Mouse (Mus musculus) neural tube, embryonic 11.5 days (tissue): ENCODE measurements around the gene Sae1. TPM values are rescaled to one million over a fixed set of nuclear protein-coding genes. Genes with fewer than 3 reads are reported as not detected.

Experiments
- ATAC-seq: fragments of 200-750 bp; cut with Nextera tagmentation; 2 replicates; pipeline ENCODE4 v1.8.0; 2017; ENCODE audit warnings: moderate number of reproducible peaks, mild to moderate bottlenecking, moderate TSS enrichment, moderate library complexity; ENCODE audit not compliant: insufficient read depth, low FRiP score, low TSS enrichment
- DNase-seq: peaks from one replicate; pipeline ENCODE4 v3.0.0-alpha.2; 2015; ENCODE audit warnings: low spot score
- H3K27ac ChIP-seq: fragments of 300-500 bp; sonication (generic); 2 replicates; pipeline ENCODE4 v1.5.1; 2014; ENCODE audit warnings: low read depth, mild to moderate bottlenecking, low read length
- H3K27me3 ChIP-seq: fragments of 300-500 bp; sonication (generic); 2 replicates; pipeline ENCODE4 v1.6.1; 2014; ENCODE audit warnings: mild to moderate bottlenecking, low read length, mixed read lengths; ENCODE audit not compliant: control insufficient read depth, insufficient read depth
- H3K36me3 ChIP-seq: fragments of 300-500 bp; sonication (generic); 2 replicates; pipeline ENCODE4 v1.6.1; 2014; ENCODE audit warnings: mild to moderate bottlenecking, low read length, moderate library complexity, mixed read lengths; ENCODE audit not compliant: control insufficient read depth, insufficient read depth
- H3K4me1 ChIP-seq: fragments of 300-500 bp; sonication (generic); 2 replicates; pipeline ENCODE4 v1.6.1; 2014; ENCODE audit warnings: low read length, mixed read lengths; ENCODE audit not compliant: control insufficient read depth, insufficient read depth
- H3K4me2 ChIP-seq: fragments of 300-500 bp; sonication (generic); 2 replicates; pipeline ENCODE4 v1.6.1; 2014; ENCODE audit warnings: low read depth, mild to moderate bottlenecking, moderate library complexity
- H3K4me3 ChIP-seq: fragments of 300-500 bp; sonication (generic); 2 replicates; pipeline ENCODE4 v1.5.1; 2014; ENCODE audit warnings: low read depth, low read length
- H3K9ac ChIP-seq: fragments of 300-500 bp; sonication (generic); 2 replicates; pipeline ENCODE4 v1.6.1; 2014; ENCODE audit warnings: mild to moderate bottlenecking, low read length
- H3K9me3 ChIP-seq: fragments of 300-500 bp; sonication (generic); 2 replicates; pipeline ENCODE4 v1.6.1; 2016; ENCODE audit warnings: low read length; ENCODE audit not compliant: control insufficient read depth
- WGBS: fragments of 180-500 bp; shearing (Covaris S2); extraction: QIAGEN DNeasy Blood & Tissue Kit; methylation state at CpG from one replicate; pipeline ENCODE4 v1.1.7; 2014; 5-methylcytosine and 5-hydroxymethylcytosine counted together
- polyA plus RNA-seq: library from polyadenylated mRNA; unstranded; fragments of >200 nt; fragmentation: Nextera tagmentation; extraction: Ambion mirVana; gene quantifications from 2 replicates; pipeline ENCODE4 v1.2.1, GENCODE M21; 2014

Gene Sae1
- polyA plus RNA-seq, 1 experiment from 2014 or later, result 394 TPM

DNA sequence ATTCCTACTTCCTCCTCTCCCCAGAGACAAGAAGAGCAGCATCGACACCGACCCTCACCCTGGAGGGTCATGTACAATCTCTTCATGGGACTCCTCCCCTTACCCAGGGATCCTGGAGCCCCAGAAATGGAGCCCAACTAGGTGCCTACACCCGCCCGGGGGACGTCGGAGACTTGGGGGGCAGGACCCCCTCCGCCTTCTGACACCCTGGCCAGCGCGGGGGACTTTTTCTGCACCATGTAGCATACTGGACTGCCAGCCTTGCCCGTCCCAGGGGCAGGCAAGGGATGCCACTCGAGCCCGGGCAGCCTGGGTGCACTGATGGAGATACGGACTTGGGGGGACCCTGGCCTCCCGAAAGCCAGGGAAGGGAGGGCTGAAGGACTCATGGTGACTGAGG, 70.5 kb downstream of the Sae1 start:
- no peak for ATAC-seq
- Histone ChIP-seq H3K36me3 (no peaks in the 10 kb centered on the region), H3K4me2 (no peak overlapping the region), H3K9me3 (no peaks in the 10 kb centered on the region), H3K4me1 (peaks cover 17% of the 10 kb centered on the region), H3K9ac (no peak overlapping the region), H3K27ac (no peak overlapping the region), H3K27me3 (no peaks in the 10 kb centered on the region), H3K4me3 (no peak overlapping the region)
- DNase-seq, result no peak
- WGBS, result 76% methylated on average over 14 of the region's 14 CpGs

GRCm38 (mm10) chr7:16315222-16315759, 72.3 kb downstream of the Sae1 start:
- H3K27ac ChIP-seq, result no peak overlapping the region
- no peaks in the 10 kb centered on the region for H3K27me3 ChIP-seq
- 67% methylated on average over 4 of the region's 4 CpGs for WGBS

GRCm38 (mm10) chr7:16314221-16314775, 73.3 kb downstream of the Sae1 start:
- DNase-seq, result no peak
- H3K4me2 ChIP-seq, result peak overlapping the region; percentile 99
- ATAC-seq, result peak; percentile 17; the same call in 1 of the 2 replicates
- H3K9me3 ChIP-seq, result no peaks in the 10 kb centered on the region
- H3K4me3 ChIP-seq, result peak overlapping the region; percentile 76
- H3K9ac ChIP-seq, result peak overlapping the region; percentile 81
- no peaks in the 10 kb centered on the region for H3K27me3 ChIP-seq
- H3K36me3 ChIP-seq, result no peaks in the 10 kb centered on the region
- 9% methylated on average over 13 of the region's 13 CpGs for WGBS
- H3K27ac ChIP-seq, result peak overlapping the region; percentile 93
- H3K4me1 ChIP-seq, result peaks cover 41% of the 10 kb centered on the region

More at GRCm38 (mm10) chr7:16315222-16315759, 72.3 kb downstream of the Sae1 start:
- no peak for ATAC-seq
- Histone ChIP-seq H3K9ac (no peak overlapping the region), H3K9me3 (no peaks in the 10 kb centered on the region), H3K36me3 (no peaks in the 10 kb centered on the region), H3K4me1 (peaks cover 34% of the 10 kb centered on the region), H3K4me2 (no peak overlapping the region), H3K4me3 (no peak overlapping the region)
- no peak for DNase-seq

- peaks cover 41% of the 10 kb centered on the region for H3K4me1 ChIP-seq
- ATAC-seq, result peak; percentile 68
- whole genome bisulfite sequencing, result under 1% methylated on average over 37 of the region's 66 CpGs
These were observed 74.0 kb downstream of the Sae1 start for GRCm38 (mm10) chr7:16313481-16314220.

DNA sequence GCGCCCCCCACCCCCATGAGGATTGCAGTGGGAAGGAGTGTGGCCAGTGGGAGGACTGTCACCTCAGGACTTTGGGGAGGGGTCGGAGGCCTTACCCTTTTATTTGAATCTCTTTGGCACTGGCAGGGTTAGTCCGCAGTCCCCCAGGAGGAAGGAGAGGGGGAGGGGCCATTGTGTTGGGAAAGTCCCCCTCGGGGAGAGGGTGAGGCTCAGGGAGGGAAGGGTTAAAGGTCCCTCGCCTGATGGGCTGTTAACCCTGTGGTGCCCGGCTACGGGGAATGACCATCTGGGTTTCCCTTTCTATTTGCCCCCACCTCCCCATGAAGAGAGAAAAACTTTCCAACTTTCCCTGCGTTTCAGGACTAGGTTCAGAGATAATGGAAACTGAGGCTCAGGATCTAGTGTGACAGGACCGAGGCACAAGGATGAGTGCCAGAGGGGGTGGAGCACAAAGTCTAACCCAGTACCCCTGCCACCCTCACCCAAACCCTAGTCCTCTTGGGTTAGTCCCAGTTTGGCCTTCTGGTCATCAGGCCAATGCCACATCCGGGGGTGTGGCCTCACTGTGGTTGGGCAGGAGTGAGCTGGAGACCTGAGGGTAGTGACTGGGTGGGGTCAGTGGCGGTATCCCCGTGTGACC, 74.8 kb downstream of the Sae1 start:
- Histone ChIP-seq H3K9ac (peak overlapping the region; percentile 95), H3K27me3 (no peaks in the 10 kb centered on the region), H3K4me3 (peak overlapping the region; percentile 76), H3K27ac (peak overlapping the region; percentile 93), H3K4me1 (peaks cover 41% of the 10 kb centered on the region), H3K36me3 (no peaks in the 10 kb centered on the region), H3K9me3 (no peaks in the 10 kb centered on the region), H3K4me2 (peak overlapping the region; percentile 99)
- WGBS, result under 1% methylated on average over 12 of the region's 12 CpGs
- DNase-seq (peak; percentile 82), ATAC-seq (peak; percentile 10)

More at GRCm38 (mm10) chr7:16313481-16314220, 74.0 kb downstream of the Sae1 start:
- Histone ChIP-seq H3K9me3 (no peaks in the 10 kb centered on the region), H3K27ac (peak overlapping the region; percentile 93), H3K27me3 (no peaks in the 10 kb centered on the region), H3K9ac (peak overlapping the region; percentile 81), H3K4me3 (peak overlapping the region; percentile 76), H3K36me3 (no peaks in the 10 kb centered on the region), H3K4me2 (peak overlapping the region; percentile 99)
- DNase-seq, result peak; percentile 82

DNA sequence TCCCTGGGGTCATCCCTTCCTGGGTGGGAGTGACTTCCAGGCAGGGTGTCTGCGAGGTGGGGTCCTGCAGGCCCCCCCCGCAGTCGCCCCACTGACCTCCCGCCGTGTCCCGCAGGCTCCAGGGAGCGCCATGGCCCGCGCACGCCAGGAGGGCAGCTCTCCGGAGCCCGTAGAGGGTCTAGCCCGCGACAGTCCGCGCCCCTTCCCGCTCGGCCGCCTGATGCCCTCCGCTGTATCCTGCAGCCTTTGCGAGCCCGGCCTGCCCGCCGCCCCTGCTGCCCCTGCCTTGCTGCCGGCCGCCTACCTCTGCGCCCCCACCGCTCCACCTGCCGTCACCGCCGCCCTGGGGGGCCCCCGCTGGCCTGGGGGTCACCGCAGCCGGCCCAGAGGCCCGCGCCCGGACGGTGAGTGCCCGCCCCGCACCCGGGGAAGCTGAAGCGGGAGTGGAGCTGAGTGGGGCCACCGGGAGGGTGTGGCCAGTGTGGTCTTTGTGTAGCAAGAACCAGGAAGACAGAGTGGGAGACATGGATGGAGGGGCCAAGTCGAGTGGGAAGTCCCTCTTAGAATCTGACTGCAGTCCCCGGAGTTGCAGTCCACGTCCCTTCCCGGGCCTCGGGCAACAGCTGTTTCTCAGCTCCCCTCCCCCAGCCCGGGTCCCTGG, 75.5 kb downstream of the Sae1 start:
- peaks cover 41% of the 10 kb centered on the region for H3K4me1 ChIP-seq
- peak overlapping the region; percentile 99 for H3K4me2 ChIP-seq
- no peaks in the 10 kb centered on the region for H3K9me3 ChIP-seq
- H3K36me3 ChIP-seq, result no peaks in the 10 kb centered on the region
- peak overlapping the region; percentile 95 for H3K9ac ChIP-seq
- no peaks in the 10 kb centered on the region for H3K27me3 ChIP-seq
- H3K27ac ChIP-seq, result peak overlapping the region; percentile 93
- peak overlapping the region; percentile 76 for H3K4me3 ChIP-seq
- ATAC-seq, result no peak
- under 1% methylated on average over 49 of the region's 49 CpGs for WGBS
- DNase-seq, result peak; percentile 46

- H3K9me3 ChIP-seq, result no peaks in the 10 kb centered on the region
- H3K4me1 ChIP-seq, result peaks cover 41% of the 10 kb centered on the region
- H3K4me2 ChIP-seq, result peak overlapping the region; percentile 99
- H3K27me3 ChIP-seq, result no peaks in the 10 kb centered on the region
- H3K9ac ChIP-seq, result peak overlapping the region; percentile 95
- WGBS, result 1% methylated on average over 14 of the region's 14 CpGs
- peak overlapping the region; percentile 76 for H3K4me3 ChIP-seq
- DNase-seq (peak; percentile 31), ATAC-seq (no peak)
- peak overlapping the region; percentile 93 for H3K27ac ChIP-seq
- H3K36me3 ChIP-seq, result no peaks in the 10 kb centered on the region
These were observed 76.1 kb downstream of the Sae1 start for GRCm38 (mm10) chr7:16311453-16312004.
